ENCODE assay signal across 1 mouse cellular context in the genomic region with DNA sequence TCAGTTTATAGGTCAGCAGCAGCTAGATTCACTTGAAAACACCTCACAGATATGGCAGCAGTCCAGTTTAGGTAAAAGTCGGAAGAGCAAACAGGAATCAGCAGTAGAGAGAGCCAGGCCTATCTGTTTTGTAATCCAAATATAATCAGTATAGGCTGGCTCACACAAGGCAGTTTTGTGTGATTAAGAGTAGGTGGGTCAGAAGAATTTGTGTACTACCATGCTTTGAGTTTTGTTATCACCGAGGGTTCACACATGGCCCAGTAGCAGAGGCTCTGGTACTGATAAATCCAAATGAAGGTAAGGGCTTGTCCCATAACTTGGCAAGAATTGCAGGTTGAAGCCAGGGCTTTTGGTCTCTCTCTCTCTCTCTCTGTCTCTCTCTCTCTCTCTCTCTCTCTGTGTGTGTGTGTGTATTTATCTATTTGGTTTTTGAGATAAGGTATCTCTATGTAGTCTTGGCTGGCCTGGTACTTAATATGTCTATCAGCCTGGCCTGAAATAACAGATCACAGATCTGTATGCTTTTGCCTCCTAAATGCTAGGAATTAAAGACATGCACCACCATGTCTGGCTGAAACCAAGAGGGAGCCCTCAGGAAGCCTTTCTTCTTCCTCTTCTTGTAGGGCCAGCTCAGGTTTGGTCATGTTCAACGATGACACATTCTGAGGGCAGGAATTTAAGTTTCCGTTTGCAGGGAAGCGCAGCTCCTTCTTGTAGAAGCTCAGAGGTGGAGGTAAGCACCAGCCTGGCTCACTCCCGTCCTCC.
TF ChIP-seq lines count a peak whose summit lies in the region.

No protein-coding gene starts in this region.

TF ChIP-seq in MEL, 35 proteins besides CTCF, POLR2A, EP300 and RAD21:
- no peak for TF ChIP-seq ZKSCAN1 (IDR thresholded peaks at IDR 0.05; ENCODE audit: low read depth, low read length)
- TF ChIP-seq MYC (IDR thresholded peaks at IDR 0.05; ENCODE audit: low read depth, low read length): no peak
- peak; percentile 27; the same call in 1 of the 2 replicates for TF ChIP-seq TBP (IDR thresholded peaks at IDR 0.05; ENCODE audit: low read depth, low read length)
- TF ChIP-seq HCFC1 (IDR thresholded peaks at IDR 0.05; ENCODE audit: low read depth, low read length): 0 out of 2 replicates have a peak, but pooled peaks have one; percentile 18
- TF ChIP-seq POLR2AphosphoS2 (IDR thresholded peaks at IDR 0.05; ENCODE audit: low read length): no peak
- TF ChIP-seq JUND (IDR thresholded peaks at IDR 0.05; ENCODE audit: low read depth, low read length): peak; percentile 85; the same call in 1 of the 2 replicates
- no peak for TF ChIP-seq NRF1 (IDR thresholded peaks at IDR 0.05; ENCODE audit: insufficient read depth, low read depth, low read length, poor library complexity, severe bottlenecking)
- no peak for TF ChIP-seq KAT2A (conservative IDR thresholded peaks at IDR 0.05; ENCODE audit: low read depth, low read length)
- no peak for TF ChIP-seq USF2 (IDR thresholded peaks at IDR 0.05; ENCODE audit: borderline replicate concordance in 1 of 2, insufficient read depth in 1 of 2, low read depth in 1 of 2, low read length in 2 of 2)
- no peak for TF ChIP-seq UBTF (IDR thresholded peaks at IDR 0.05; ENCODE audit: borderline replicate concordance, insufficient read depth, low read depth, low read length)
- TF ChIP-seq ETS1 (IDR thresholded peaks at IDR 0.05; ENCODE audit: low read depth, low read length): peak; percentile 71
- 0 out of 2 replicates have a peak, but pooled peaks have one; percentile 16 for TF ChIP-seq MAFK (IDR thresholded peaks at IDR 0.05; ENCODE audit: borderline replicate concordance, low read depth, low read length)
- 0 out of 2 replicates have a peak, but pooled peaks have one; percentile 41 for TF ChIP-seq RCOR1 (IDR thresholded peaks at IDR 0.05; ENCODE audit: low read depth, low read length)
- TF ChIP-seq ZC3H11A (IDR thresholded peaks at IDR 0.05; ENCODE audit: low read depth, low read length): no peak
- TF ChIP-seq MYB (IDR thresholded peaks at IDR 0.05; ENCODE audit: low read depth, low read length): no peak
- TF ChIP-seq CHD1 (IDR thresholded peaks at IDR 0.05; ENCODE audit: low read depth, low read length): no peak
- no peak for TF ChIP-seq CHD2 (IDR thresholded peaks at IDR 0.05; ENCODE audit: low read length)
- TF ChIP-seq ZMIZ1 (IDR thresholded peaks at IDR 0.05; ENCODE audit: low read depth, low read length): no peak
- TF ChIP-seq BHLHE40 (IDR thresholded peaks at IDR 0.05; ENCODE audit: borderline replicate concordance, low read depth, low read length): 0 out of 2 replicates have a peak, but pooled peaks have one; percentile 16
- peak; percentile 25 for TF ChIP-seq MAZ (IDR thresholded peaks at IDR 0.05; ENCODE audit: low read depth, low read length)
- TF ChIP-seq GABPA (IDR thresholded peaks at IDR 0.05; ENCODE audit: low read depth, low read length): no peak
- TF ChIP-seq MAX (IDR thresholded peaks at IDR 0.05; ENCODE audit: low read length): peak; percentile 59; the same call in 1 of the 2 replicates
- TF ChIP-seq GATA1 (IDR thresholded peaks at IDR 0.05; ENCODE audit: low read depth, low read length): peak; percentile 85
- TF ChIP-seq MXI1 (IDR thresholded peaks at IDR 0.05; ENCODE audit: low read depth, low read length): peak; percentile 53
- TF ChIP-seq NELFE (IDR thresholded peaks at IDR 0.05; ENCODE audit: low read depth, low read length): no peak
- TF ChIP-seq USF1 (IDR thresholded peaks at IDR 0.05; ENCODE audit: low read depth, low read length): no peak
- TF ChIP-seq TAL1 (IDR thresholded peaks at IDR 0.05; ENCODE audit: low read length): peak; percentile 58
- TF ChIP-seq SMC3 (IDR thresholded peaks at IDR 0.05; ENCODE audit: low read depth, low read length): no peak
- no peak for TF ChIP-seq ZNF384 (IDR thresholded peaks at IDR 0.05; ENCODE audit: low read depth, low read length)
- no peak for TF ChIP-seq E2F4 (IDR thresholded peaks at IDR 0.05; ENCODE audit: borderline replicate concordance, low read depth, low read length)
- TF ChIP-seq SIN3A (IDR thresholded peaks at IDR 0.05; ENCODE audit: low read length): peak; percentile 7; the same call in 1 of the 2 replicates
- TF ChIP-seq MEF2A (IDR thresholded peaks at IDR 0.05; ENCODE audit: extremely low read depth, insufficient replicate concordance, low read depth, low read length, poor library complexity, severe bottlenecking): no peak
- no peak for TF ChIP-seq POLR2AphosphoS5 (IDR thresholded peaks at IDR 0.05; ENCODE audit: borderline replicate concordance, low read depth, low read length)
- peak; percentile 85 for TF ChIP-seq TCF12 (IDR thresholded peaks at IDR 0.05; ENCODE audit: low read depth, low read length)
- TF ChIP-seq ELF1 (IDR thresholded peaks at IDR 0.05; ENCODE audit: low read depth, low read length): 0 out of 2 replicates have a peak, but pooled peaks have one; percentile 31
